Mouse (Mus musculus) heart, postnatal 0 days (tissue): Measurements from ENCODE around the gene Gm17409. TPM values are rescaled to one million over a fixed set of nuclear protein-coding genes. Genes with fewer than 3 reads are reported as not detected.
A peak's percentile ranks its signal among the peaks of the same experiment; 100 is the strongest.

Source experiments
- ATAC-seq: fragments of 200-750 bp; cut with Nextera tagmentation; 2 replicates; pipeline ENCODE4 v1.8.0; 2017; ENCODE audit warnings: low read depth, moderate number of reproducible peaks, moderate library complexity; ENCODE audit not compliant: insufficient read depth
- DNase-seq: peaks from one replicate; pipeline ENCODE4 v3.0.0-alpha.2; 2016; ENCODE audit warnings: low spot score
- H3K27ac ChIP-seq: fragments of 300-500 bp; sonication (generic); 2 replicates; pipeline ENCODE4 v1.5.1; 2014; ENCODE audit warnings: low read depth, mild to moderate bottlenecking
- H3K27me3 ChIP-seq: fragments of 300-500 bp; sonication (generic); 2 replicates; pipeline ENCODE4 v1.6.1; 2014; ENCODE audit warnings: low read length, mixed read lengths; ENCODE audit not compliant: control insufficient read depth, insufficient read depth
- H3K36me3 ChIP-seq: fragments of 300-500 bp; sonication (generic); replicated peaks from 2 replicates; pipeline ENCODE4 v1.6.1; 2014; ENCODE audit warnings: low read length, mixed read lengths; ENCODE audit not compliant: control insufficient read depth, insufficient read depth
- H3K4me1 ChIP-seq: fragments of 300-500 bp; sonication (generic); 2 replicates; pipeline ENCODE4 v1.6.1; 2014; ENCODE audit warnings: antibody characterized with exemption; ENCODE audit not compliant: control insufficient read depth, insufficient read depth
- H3K4me2 ChIP-seq: fragments of 300-500 bp; sonication (generic); 2 replicates; pipeline ENCODE4 v1.6.1; 2014; ENCODE audit warnings: low read depth, mild to moderate bottlenecking, low read length, moderate library complexity
- H3K4me3 ChIP-seq: fragments of 300-500 bp; sonication (generic); 2 replicates; pipeline ENCODE4 v1.5.1; 2014; ENCODE audit warnings: low read depth, low read length
- H3K9ac ChIP-seq: fragments of 300-500 bp; sonication (generic); replicated peaks from 2 replicates; pipeline ENCODE4 v1.6.1; 2014; ENCODE audit warnings: low read depth, low read length, mixed read lengths
- H3K9me3 ChIP-seq: fragments of 300-500 bp; sonication (generic); replicated peaks from 2 replicates; pipeline ENCODE4 v1.6.1; 2016; ENCODE audit warnings: low read length; ENCODE audit not compliant: control insufficient read depth
- CTCF ChIP-seq: IDR thresholded peaks from 2 replicates; pipeline ENCODE4 v1.5.1; 2016; ENCODE audit warnings: antibody characterized with exemption, control low read depth, low read depth
- EP300 ChIP-seq: IDR thresholded peaks from 2 replicates; pipeline ENCODE4 v1.6.1; 2016; ENCODE audit warnings: antibody characterized with exemption, low read depth
- WGBS: fragments of 180-500 bp; shearing (Covaris S2); extraction: QIAGEN DNeasy Blood & Tissue Kit; methylation state at CpG from one replicate; pipeline ENCODE4 v1.1.7; 2014; 5-methylcytosine and 5-hydroxymethylcytosine counted together
- polyA plus RNA-seq: library from polyadenylated mRNA; unstranded; fragments of >200 nt; fragmentation: Nextera tagmentation; extraction: Ambion mirVana; gene quantifications from 2 replicates; pipeline ENCODE4 v1.2.1, GENCODE M21; 2015
- total RNA-seq: library from RNA; depleted of rRNA; stranded (reverse); fragments of >200 nt; gene quantifications from 2 replicates; pipeline ENCODE4 v1.2.3, GENCODE M21; 2014; ENCODE audit warnings: low replicate concordance

Gene Gm17409
- total and polyA plus RNA-seq, 2 experiments from 2014 or later, result not detected

GRCm38 (mm10) chr2:58456843-58457487 lies 13.0 kb upstream of the Gm17409 start:
- Histone ChIP-seq H3K27ac (no peak overlapping the region), H3K9ac (no peak overlapping the region), H3K9me3 (no peaks in the 10 kb centered on the region), H3K4me2 (no peak overlapping the region), H3K4me1 (no peaks in the 10 kb centered on the region), H3K27me3 (no peaks in the 10 kb centered on the region), H3K36me3 (peaks cover 63% of the 10 kb centered on the region), H3K4me3 (no peak overlapping the region)
- ATAC-seq (no peak), DNase-seq (no peak)
- 92% methylated on average over 8 of the region's 8 CpGs for WGBS
- TF ChIP-seq CTCF, result no peak
- TF ChIP-seq EP300, result no peak

GRCm38 (mm10) chr2:58457488-58457865 lies 12.4 kb upstream of the Gm17409 start:
- Histone ChIP-seq H3K36me3 (peaks cover 68% of the 10 kb centered on the region), H3K27ac (no peak overlapping the region), H3K4me2 (no peak overlapping the region), H3K4me3 (no peak overlapping the region), H3K27me3 (no peaks in the 10 kb centered on the region), H3K9ac (no peak overlapping the region), H3K9me3 (no peaks in the 10 kb centered on the region), H3K4me1 (no peaks in the 10 kb centered on the region)
- 96% methylated on average over 5 of the region's 5 CpGs for WGBS
- DNase-seq, result no peak
- TF ChIP-seq EP300 (no peak), CTCF (no peak; the same call in 1 of the 2 replicates)
- ATAC-seq, result no peak

GRCm38 (mm10) chr2:58458820-58459371 lies 11.0 kb upstream of the Gm17409 start:
- no peak for ATAC-seq
- WGBS, result 87% methylated on average over 14 of the region's 14 CpGs
- Histone ChIP-seq H3K4me2 (no peak overlapping the region), H3K9me3 (no peaks in the 10 kb centered on the region), H3K4me1 (no peaks in the 10 kb centered on the region), H3K4me3 (no peak overlapping the region), H3K9ac (no peak overlapping the region), H3K36me3 (peaks cover 71% of the 10 kb centered on the region), H3K27me3 (no peaks in the 10 kb centered on the region), H3K27ac (no peak overlapping the region)
- peak; percentile 48 for TF ChIP-seq CTCF
- TF ChIP-seq EP300, result no peak
- no peak for DNase-seq

GRCm38 (mm10) chr2:58470290-58470689 lies 374 bp downstream of the Gm17409 start:
- peaks cover 68% of the 10 kb centered on the region for H3K36me3 ChIP-seq
- ATAC-seq (no peak), DNase-seq (no peak)
- no peak for TF ChIP-seq CTCF
- TF ChIP-seq EP300, result no peak
- H3K9me3 ChIP-seq, result 0 out of 2 replicates have a peak, but pooled peaks cover 3% of the 10 kb centered on the region
- H3K27me3 ChIP-seq, result no peaks in the 10 kb centered on the region
- no peak overlapping the region for H3K27ac ChIP-seq
- WGBS, result 88% methylated on average over 7 of the region's 7 CpGs
- no peak overlapping the region for H3K9ac ChIP-seq
- H3K4me1 ChIP-seq, result no peaks in the 10 kb centered on the region
- no peak overlapping the region for H3K4me2 ChIP-seq
- no peak overlapping the region for H3K4me3 ChIP-seq

- H3K27ac ChIP-seq, result no peak overlapping the region
- DNase-seq (no peak), ATAC-seq (no peak)
- H3K4me2 ChIP-seq, result no peak overlapping the region
- no peaks in the 10 kb centered on the region for H3K9me3 ChIP-seq
- no peak overlapping the region for H3K4me3 ChIP-seq
- no peaks in the 10 kb centered on the region for H3K4me1 ChIP-seq
- TF ChIP-seq EP300 (no peak), CTCF (no peak)
- 94% methylated on average over 8 of the region's 8 CpGs for WGBS
- H3K9ac ChIP-seq, result no peak overlapping the region
- no peaks in the 10 kb centered on the region for H3K27me3 ChIP-seq
- H3K36me3 ChIP-seq, result peaks cover 37% of the 10 kb centered on the region
Observed at GRCm38 (mm10) chr2:58475578-58475977, 5.7 kb downstream of the Gm17409 start.
